27 mouse cellular contexts compared by ENCODE assay signal in genomic region chr19:45730042-45730441, GRCm38 (mm10). TPM values are rescaled to one million over a fixed set of nuclear protein-coding genes. Genes with fewer than 3 reads are reported as not detected.
"Had no signal": no experiment of that assay in that cellular context is flagged by ENCODE, and none has a peak within 500 bp of the region (broad histone marks: within the 10 kb centered on the region; RNA-seq: fewer than 3 reads in every experiment).

No protein-coding gene starts in this region.

- DNase-seq: gastrocnemius, adult 2 months; gastrocnemius, postnatal 10 days; gastrocnemius, postnatal 25 days; heart, adult 2 months; heart, postnatal 10 days; heart, postnatal 4 days; kidney, adult 18-20 months; kidney, adult 8-10 months; kidney, postnatal 10 days; kidney, postnatal 25 days; kidney, postnatal 4 days; liver had no signal

- H3K4me3 ChIP-seq: gastrocnemius, adult 2 months; heart, adult 2 months; heart, embryonic 10.5 days; heart, embryonic 12.5 days; hindbrain, embryonic 10.5 days; hindbrain, embryonic 12.5 days; intestine, embryonic 15.5 days; layer of hippocampus, adult 2 months; left cerebral cortex, adult 2 months; limb, embryonic 10.5 days; limb, embryonic 12.5 days had no signal

- ATAC-seq: hindbrain, embryonic 16.5 days; inflammation-experienced regulatory T-cells, adult 6 months; intestine, embryonic 15.5 days; intestine, postnatal 0 days had no signal

- H3K4me1 ChIP-seq: heart, embryonic 12.5 days had no signal

- H3K9ac ChIP-seq: heart, embryonic 12.5 days; hindbrain, embryonic 12.5 days; hindbrain, embryonic 14.5 days; intestine, embryonic 15.5 days; limb, embryonic 12.5 days had no signal

- H3K27ac ChIP-seq: gastrocnemius, adult 2 months; heart, adult 2 months; heart, embryonic 10.5 days; hindbrain, embryonic 10.5 days; hindbrain, embryonic 12.5 days; hindbrain, embryonic 14.5 days; intestine, embryonic 15.5 days; layer of hippocampus, adult 2 months; left cerebral cortex, adult 2 months; limb, embryonic 10.5 days; limb, embryonic 12.5 days had no signal

- H3K4me2 ChIP-seq: heart, embryonic 12.5 days; hindbrain, embryonic 12.5 days; hindbrain, embryonic 14.5 days; intestine, embryonic 15.5 days; limb, embryonic 12.5 days; liver, embryonic 11.5 days had no signal

- H3K9me3 ChIP-seq: heart, embryonic 10.5 days; heart, embryonic 12.5 days; hindbrain, embryonic 10.5 days; hindbrain, embryonic 12.5 days; intestine, embryonic 15.5 days; limb, embryonic 10.5 days; limb, embryonic 12.5 days had no signal

- H3K36me3 ChIP-seq: heart, embryonic 10.5 days; heart, embryonic 12.5 days; hindbrain, embryonic 10.5 days; hindbrain, embryonic 12.5 days; intestine, embryonic 15.5 days; limb, embryonic 10.5 days; limb, embryonic 12.5 days had no signal

RNA-seq across cellular contexts. Expression of gene Fgf8, which starts 12.7 kb away (rescaled TPM):
- polyA plus RNA-seq: frontal cortex, adult 2 months; heart, adult 2 months; heart, embryonic 12.5 days; inflammation-experienced regulatory T-cells, adult 6 months; intestine, embryonic 15.5 days; intestine, postnatal 0 days had no signal
